Mouse (Mus musculus) CH12.LX (cell line): ENCODE measurements at regions not wholly inside any gene's neighbourhood (a gene's known extent, or its start where the extent isn't known, plus 50 kb on each side); places are given as distances from the start of the nearest gene placed in this dataset.

Experiments
- DNase-seq: peaks from one replicate; pipeline ENCODE4 v3.0.0-alpha.2; 2013; ENCODE audit errors: extremely low read depth
- H3K27ac ChIP-seq: 2 replicates; pipeline ENCODE4 v1.5.1; 2012; ENCODE audit warnings: low read depth, mild to moderate bottlenecking, control low read depth, moderate library complexity; ENCODE audit not compliant: insufficient read depth
- H3K27me3 ChIP-seq: replicated peaks from 2 replicates; pipeline ENCODE3; 2012; ENCODE audit warnings: inconsistent platforms
- H3K36me3 ChIP-seq, 2 experiments: replicated peaks in 1 of 2; 2 replicates each; pipeline versions ENCODE3 to v1.6.1; 2012; ENCODE audit warnings: inconsistent platforms in 1 of 2, low read length in 1 of 2, mild to moderate bottlenecking in 1 of 2, mixed read lengths in 1 of 2, moderate library complexity in 1 of 2; ENCODE audit not compliant: control insufficient read depth in 1 of 2, insufficient read depth in 1 of 2
- H3K4me1 ChIP-seq, 2 experiments: 2 replicates each; pipeline ENCODE4 v1.6.1; 2012; ENCODE audit warnings: inconsistent platforms in 1 of 2, moderate library complexity in 1 of 2; ENCODE audit not compliant: insufficient read depth in 2 of 2, control insufficient read depth in 1 of 2
- H3K4me2 ChIP-seq: 2 replicates; pipeline ENCODE4 v1.6.1; 2012; ENCODE audit warnings: low read depth, mild to moderate bottlenecking, control low read depth; ENCODE audit not compliant: poor library complexity, insufficient read depth, severe bottlenecking
- H3K4me3 ChIP-seq, 3 experiments: fragments of 150-350 bp in 1 of 3; sonication (generic) in 1 of 3; replicated peaks in 1 of 3; 2 replicates each; pipeline versions ENCODE3 to v1.5.1; 2011 to 2012; ENCODE audit warnings: low read depth in 2 of 3, low read length in 2 of 3, mild to moderate bottlenecking in 2 of 3, moderate library complexity in 2 of 3, control low read depth in 1 of 3, improper control_type of control experiment in 1 of 3, inconsistent platforms in 1 of 3, mixed read lengths in 1 of 3; ENCODE audit not compliant: poor library complexity in 1 of 3
- H3K79me2 ChIP-seq: replicated peaks from 2 replicates; pipeline ENCODE4 v1.6.1; 2012; ENCODE audit warnings: mild to moderate bottlenecking, moderate library complexity; ENCODE audit not compliant: control insufficient read depth, poor library complexity, insufficient read depth, severe bottlenecking; ENCODE audit errors: extremely low read depth
- H3K9ac ChIP-seq: 2 replicates; pipeline ENCODE4 v1.6.1; 2012; ENCODE audit warnings: low read depth, mild to moderate bottlenecking, control low read depth, moderate library complexity; ENCODE audit not compliant: insufficient read depth
- H3K9me3 ChIP-seq: replicated peaks from 2 replicates; pipeline ENCODE3; 2012; ENCODE audit warnings: low read length, inconsistent platforms, mixed read lengths
- CTCF ChIP-seq, 2 experiments: IDR thresholded peaks in 1 of 2; conservative IDR thresholded peaks in 1 of 2; 2 replicates each; pipeline ENCODE4 v1.5.1; 2011 to 2012; ENCODE audit warnings: low read depth in 2 of 2, low read length in 2 of 2, improper control_type of control experiment in 1 of 2, inconsistent platforms in 1 of 2, mild to moderate bottlenecking in 1 of 2, moderate library complexity in 1 of 2
- ETS1 ChIP-seq: conservative IDR thresholded peaks from 2 replicates; pipeline ENCODE4 v1.6.1; 2012; ENCODE audit warnings: low read depth, mild to moderate bottlenecking, inconsistent platforms, low read length, improper control_type of control experiment, moderate library complexity
- GABPA ChIP-seq: IDR thresholded peaks from 2 replicates; pipeline ENCODE4 v1.6.1; 2012; ENCODE audit warnings: low read depth, low read length, improper control_type of control experiment, inconsistent platforms; ENCODE audit not compliant: insufficient replicate concordance
- HCFC1 ChIP-seq: IDR thresholded peaks from 2 replicates; pipeline ENCODE4 v1.6.1; 2012; ENCODE audit warnings: low read depth, mild to moderate bottlenecking, inconsistent platforms, low read length, improper control_type of control experiment
- JUN ChIP-seq: IDR thresholded peaks from 2 replicates; pipeline ENCODE4 v1.6.1; 2011; ENCODE audit warnings: low read depth, mild to moderate bottlenecking, low read length, improper control_type of control experiment, moderate library complexity; ENCODE audit not compliant: insufficient read depth
- KAT2A ChIP-seq: IDR thresholded peaks from 2 replicates; pipeline ENCODE4 v1.6.1; 2012; ENCODE audit warnings: low read length, improper control_type of control experiment, inconsistent platforms; ENCODE audit not compliant: insufficient replicate concordance
- MAFK ChIP-seq: IDR thresholded peaks from 2 replicates; pipeline ENCODE4 v1.6.1; 2011; ENCODE audit warnings: low read length, improper control_type of control experiment; ENCODE audit not compliant: insufficient replicate concordance
- NRF1 ChIP-seq: IDR thresholded peaks from 2 replicates; pipeline ENCODE4 v1.6.1; 2014; ENCODE audit warnings: low read depth, mild to moderate bottlenecking, inconsistent platforms, low read length, improper control_type of control experiment, moderate library complexity
- POLR2A ChIP-seq: IDR thresholded peaks from 2 replicates; pipeline ENCODE4 v1.6.1; 2011; ENCODE audit warnings: low read depth, mild to moderate bottlenecking, improper control_type of control experiment, low read length
- POLR2AphosphoS2 ChIP-seq: IDR thresholded peaks from 2 replicates; pipeline ENCODE4 v1.6.1; 2011; ENCODE audit warnings: low read depth, low read length, improper control_type of control experiment
- RAD21 ChIP-seq: IDR thresholded peaks from 2 replicates; pipeline ENCODE4 v1.6.1; 2011; ENCODE audit warnings: low read depth, mild to moderate bottlenecking, low read length, improper control_type of control experiment, moderate library complexity
- RCOR1 ChIP-seq: conservative IDR thresholded peaks from 2 replicates; pipeline ENCODE4 v1.6.1; 2012; ENCODE audit warnings: low read depth, mild to moderate bottlenecking, inconsistent platforms, low read length, improper control_type of control experiment
- SIN3A ChIP-seq: IDR thresholded peaks from 2 replicates; pipeline ENCODE4 v1.6.1; 2012; ENCODE audit warnings: low read length, improper control_type of control experiment, inconsistent platforms
- UBTF ChIP-seq: IDR thresholded peaks from 2 replicates; pipeline ENCODE4 v1.6.1; 2012; ENCODE audit warnings: low read depth, mild to moderate bottlenecking, inconsistent platforms, low read length, improper control_type of control experiment, moderate library complexity
- USF1 ChIP-seq: IDR thresholded peaks from 2 replicates; pipeline ENCODE4 v1.6.1; 2014; ENCODE audit warnings: low read depth, mild to moderate bottlenecking, inconsistent platforms, low read length, improper control_type of control experiment
- USF2 ChIP-seq: conservative IDR thresholded peaks from 2 replicates; pipeline ENCODE4 v1.6.1; 2011; ENCODE audit warnings: low read depth, low read length, improper control_type of control experiment
- ZC3H11A ChIP-seq: IDR thresholded peaks from 2 replicates; pipeline ENCODE4 v1.6.1; 2012; ENCODE audit warnings: low read depth, mild to moderate bottlenecking, inconsistent platforms, low read length, improper control_type of control experiment
- ZNF384 ChIP-seq: IDR thresholded peaks from 2 replicates; pipeline ENCODE4 v1.6.1; 2012; ENCODE audit warnings: low read depth, low read length, improper control_type of control experiment, inconsistent platforms
- dilution Hi-C: fragments of 300-500 bp; cut with MboI; formaldehyde crosslinking; loops from 2 replicates; pipeline ENCODE4 v1.14.3; 2020; ENCODE audit warnings: low sequenced_read_pairs; ENCODE audit not compliant: extremely low pct_unique_long_range_greater_than_20kb, extremely low pct_ligation_motif_present
- in situ Hi-C: fragments of 300-500 bp; cut with MboI; formaldehyde crosslinking; loops from 3 replicates; pipeline ENCODE4 v1.14.3; 2019; ENCODE audit warnings: low sequenced_read_pairs, low pct_ligation_motif_present, low pct_unique_long_range_greater_than_20kb, mixed read lengths

GRCm38 (mm10) chr7:37360171-37360570 is 413.3 kb downstream of the Zfp536 start:
- Histone ChIP-seq H3K9ac (no peak overlapping the region), H3K4me1 (no peaks in the 10 kb centered on the region), H3K4me2 (no peak overlapping the region), H3K9me3 (peaks cover 75% of the 10 kb centered on the region), H3K27me3 (no peaks in the 10 kb centered on the region), H3K27ac (no peak overlapping the region), H3K79me2 (no peaks in the 10 kb centered on the region), H3K36me3 (no peaks in the 10 kb centered on the region), H3K4me3 (no peak overlapping the region)
- dilution Hi-C loops, result no loop called here
- in situ Hi-C loops, result loop anchor here (10.0 to 25.0 kb wide), 3 partner anchors 795 to 1698 kb away; no protein-coding TSS in a partner anchor
- TF ChIP-seq POLR2A (no peak), USF2 (no peak), JUN (no peak), UBTF (no peak), MAFK (no peak), ETS1 (no peak), HCFC1 (no peak), USF1 (no peak), RAD21 (peak; percentile 30), POLR2AphosphoS2 (no peak), CTCF (conservative IDR thresholded peaks at IDR 0.05 in 1 of 2, IDR thresholded peaks at IDR 0.05 in 1 of 2; ENCODE audit: low read depth in 2 of 2, low read length in 2 of 2) (peak; percentile 40 to 44), KAT2A (no peak), ZNF384 (peak; percentile 43), RCOR1 (no peak)
- no peak for DNase-seq

- H3K27me3 ChIP-seq, result no peaks in the 10 kb centered on the region
- dilution Hi-C loops, result no loop called here
- TF ChIP-seq SIN3A (no peak), GABPA (no peak), NRF1 (no peak), MAFK (no peak), ZC3H11A (no peak), UBTF (no peak)
- TF ChIP-seq, all 38 proteins: peak for 0
- H3K9me3 ChIP-seq, result peaks cover 72% of the 10 kb centered on the region
- H3K79me2 ChIP-seq, result no peaks in the 10 kb centered on the region
- in situ Hi-C loops, result loop anchor here (10.0 to 25.0 kb wide), 3 partner anchors 793 to 1700 kb away; no protein-coding TSS in a partner anchor
- no peak for DNase-seq
- H3K27ac ChIP-seq, result no peak overlapping the region
- no peak overlapping the region for H3K4me3 ChIP-seq
- H3K4me1 ChIP-seq, result no peaks in the 10 kb centered on the region
- no peak overlapping the region for H3K4me2 ChIP-seq
- H3K9ac ChIP-seq, result no peak overlapping the region
- H3K36me3 ChIP-seq, result no peaks in the 10 kb centered on the region
Measured at GRCm38 (mm10) chr7:37361802-37362441, 411.5 kb downstream of the Zfp536 start.
